Mouse (Mus musculus) liver, embryonic 11.5 days (tissue): ENCODE measurements around the gene Sik3. TPM values are rescaled to one million over a fixed set of nuclear protein-coding genes. Genes with fewer than 3 reads are reported as not detected.
A peak's percentile ranks its signal among the peaks of the same experiment; 100 is the strongest.

Experiments
- ATAC-seq: fragments of 200-750 bp; cut with Nextera tagmentation; replicated peaks from 2 replicates; pipeline ENCODE4 v1.8.0; 2017; ENCODE audit warnings: moderate number of reproducible peaks, mild to moderate bottlenecking, moderate TSS enrichment, moderate library complexity; ENCODE audit not compliant: low FRiP score
- DNase-seq: peaks from one replicate; pipeline ENCODE4 v3.0.0-alpha.2; 2017; ENCODE audit warnings: low spot score
- H3K27ac ChIP-seq: fragments of 300-500 bp; sonication (generic); 2 replicates; pipeline ENCODE4 v1.5.1; 2014; ENCODE audit warnings: mild to moderate bottlenecking, low read depth, low read length, control low read depth
- H3K27me3 ChIP-seq: fragments of 300-500 bp; sonication (generic); replicated peaks from 2 replicates; pipeline ENCODE4 v1.6.1; 2014; ENCODE audit warnings: low read length, mixed read lengths; ENCODE audit not compliant: control insufficient read depth, insufficient read depth
- H3K36me3 ChIP-seq: fragments of 300-500 bp; sonication (generic); 2 replicates; pipeline ENCODE4 v1.6.1; 2014; ENCODE audit warnings: mild to moderate bottlenecking, low read length, moderate library complexity, mixed read lengths; ENCODE audit not compliant: control insufficient read depth, insufficient read depth
- H3K4me1 ChIP-seq: fragments of 300-500 bp; sonication (generic); replicated peaks from 2 replicates; pipeline ENCODE4 v1.6.1; 2014; ENCODE audit warnings: low read length, mixed read lengths; ENCODE audit not compliant: control insufficient read depth, insufficient read depth
- H3K4me2 ChIP-seq: fragments of 300-500 bp; sonication (generic); 2 replicates; pipeline ENCODE4 v1.6.1; 2014; ENCODE audit warnings: mild to moderate bottlenecking, control low read depth, moderate library complexity
- H3K4me3 ChIP-seq: fragments of 300-500 bp; sonication (generic); 2 replicates; pipeline ENCODE4 v1.5.1; 2014; ENCODE audit warnings: low read depth, low read length, control low read depth
- H3K9ac ChIP-seq: fragments of 300-500 bp; sonication (generic); 2 replicates; pipeline ENCODE4 v1.6.1; 2014; ENCODE audit warnings: low read depth, low read length, control low read depth
- H3K9me3 ChIP-seq: fragments of 300-500 bp; sonication (generic); 2 replicates; pipeline ENCODE4 v1.6.1; 2016; ENCODE audit warnings: low read length, inconsistent platforms, mixed read lengths; ENCODE audit not compliant: control insufficient read depth
- WGBS: fragments of 180-500 bp; shearing (Covaris S2); extraction: QIAGEN DNeasy Blood & Tissue Kit; methylation state at CpG from one replicate; pipeline ENCODE4 v1.1.7; 2014; 5-methylcytosine and 5-hydroxymethylcytosine counted together
- polyA plus RNA-seq: library from polyadenylated mRNA; unstranded; fragments of >200 nt; fragmentation: Nextera tagmentation; extraction: Ambion mirVana; gene quantifications from 2 replicates; pipeline ENCODE4 v1.2.1, GENCODE M21; 2014

Sik3 gene
- polyA plus RNA-seq, 1 experiment from 2014 or later, result 9.5 TPM

DNA sequence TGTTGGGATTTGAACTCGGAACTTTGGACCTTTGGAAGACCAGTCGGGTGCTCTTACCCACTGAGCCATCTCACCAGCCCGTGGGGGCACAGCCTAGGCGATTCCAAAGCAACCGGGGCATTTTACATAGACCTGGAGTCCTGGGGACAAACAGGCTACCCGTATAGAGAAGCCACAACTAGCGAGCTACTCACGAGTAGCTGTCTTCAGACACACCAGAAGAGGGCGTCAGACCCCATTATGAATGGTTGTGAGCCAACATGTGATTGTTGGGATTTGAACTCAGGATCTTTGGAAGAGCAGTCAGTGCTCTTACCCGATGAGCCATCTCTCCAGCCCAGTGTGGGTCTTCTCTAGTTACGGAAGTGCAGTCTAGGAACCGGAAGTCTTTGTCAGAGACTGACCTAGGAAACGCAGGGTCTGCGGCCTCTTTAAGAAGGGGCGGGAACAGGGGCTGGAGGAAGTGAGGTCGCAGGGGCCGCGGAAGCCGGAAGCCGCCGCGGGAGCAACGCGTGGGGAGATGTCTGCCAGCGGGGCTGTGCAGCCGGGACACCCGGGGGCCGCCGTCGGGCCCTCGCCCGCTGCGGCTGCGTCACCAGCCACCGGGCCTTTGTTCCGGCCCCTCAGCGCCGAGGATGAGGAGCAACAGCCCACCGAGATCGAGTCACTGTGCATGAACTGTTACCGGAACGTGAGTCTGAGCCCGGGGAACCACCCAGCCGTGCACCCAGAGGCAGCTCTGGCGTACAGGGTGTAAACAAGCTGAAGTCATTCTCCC is 260.2 kb downstream of the Sik3 start, which contains the start of gene Zpr1:
Gene Zpr1, plus strand, starts transcription at position 388 of the 778 bp plus-strand sequence.
- peak; percentile 94 for DNase-seq
- ATAC-seq, result peak; percentile 96
- peak within 1 kb of the TSS; percentile 76 for H3K4me2 ChIP-seq
- peaks cover 7% of the 10 kb centered on the region for H3K4me1 ChIP-seq
- peak within 1 kb of the TSS; percentile 83 for H3K9ac ChIP-seq
- peak within 1 kb of the TSS; percentile 48; the same call in 1 of the 2 replicates for H3K27ac ChIP-seq
- 4% methylated on average over 45 of the region's 45 CpGs for WGBS
- no peaks in the 10 kb centered on the region for H3K9me3 ChIP-seq
- peak within 1 kb of the TSS; percentile 93 for H3K4me3 ChIP-seq
- H3K27me3 ChIP-seq, result peaks cover 12% of the 10 kb centered on the region
- peaks cover 26% of the 10 kb centered on the region for H3K36me3 ChIP-seq

Other genes starting within 250 kb of the Sik3 start
- 10.3 and 12.9 TPM in 2 replicates for gene Cep164, start 184.1 kb upstream of the Sik3 start, polyA plus RNA-seq
- gene Bace1, start 174.2 kb upstream of the Sik3 start, polyA plus RNA-seq, result 12.9 and 14.6 TPM in 2 replicates
- gene Pcsk7, start 106.3 kb upstream of the Sik3 start, polyA plus RNA-seq, result 12.2 and 13.6 TPM in 2 replicates
- gene Rnf214, start 105.9 kb upstream of the Sik3 start, polyA plus RNA-seq, result 33.7 and 37.3 TPM in 2 replicates
- gene Tagln, start 76.8 kb upstream of the Sik3 start, polyA plus RNA-seq, result 17.9 and 24.1 TPM in 2 replicates
- gene Sidt2, start 57.6 kb upstream of the Sik3 start, polyA plus RNA-seq, result 34.1 and 36.2 TPM in 2 replicates
- gene Pafah1b2, start 130 bp upstream of the Sik3 start, polyA plus RNA-seq, result 137 and 154 TPM in 2 replicates
- 1,257 and 1,278 TPM in 2 replicates for gene Apoa1, start 215.8 kb downstream of the Sik3 start, polyA plus RNA-seq
- 1.4 and 4.2 TPM in 2 replicates for gene Apoc3, start 222.8 kb downstream of the Sik3 start, polyA plus RNA-seq
- gene Apoa4, start 227.9 kb downstream of the Sik3 start, polyA plus RNA-seq, result not detected in 2 replicates